In genomic region chr7:133963501-133963900, GRCm38 (mm10) we compare ENCODE assay signal across 24 mouse cellular contexts.
DNase-seq lines count a peak whose midpoint lies in the region; ATAC-seq lines count a peak whose summit lies in the region.
"Had no signal": no experiment of that assay in that cellular context is flagged by ENCODE, and none has a peak within 500 bp of the region (broad histone marks: within the 10 kb centered on the region; RNA-seq: fewer than 3 reads in every experiment).

No protein-coding gene starts in this region.

- 28% methylated on average over 8 of the region's 8 CpGs for WGBS in heart, embryonic 11.5 days (ENCODE audit: insufficient replicate concordance)
- WGBS in kidney, embryonic 16.5 days = 15% methylated on average over 8 of the region's 8 CpGs
- WGBS in lung, embryonic 16.5 days = 49% methylated on average over 8 of the region's 8 CpGs

- H3K4me3 ChIP-seq in heart, embryonic 11.5 days (ENCODE audit: low read depth, low read length) = no peak overlapping the region
- H3K4me3 ChIP-seq in kidney, embryonic 16.5 days (ENCODE audit: low read length) = no peak overlapping the region
- no peak overlapping the region for H3K4me3 ChIP-seq in lung, embryonic 16.5 days (ENCODE audit: low read length)
- H3K4me3 ChIP-seq: forebrain, embryonic 10.5 days; forebrain, embryonic 15.5 days; heart, embryonic 15.5 days; hindbrain, embryonic 15.5 days; limb, embryonic 12.5 days had no signal

- H3K4me1 ChIP-seq in heart, embryonic 11.5 days (ENCODE audit: control insufficient read depth, insufficient read depth, low read length) = peaks cover 14% of the 10 kb centered on the region
- H3K4me1 ChIP-seq in kidney, embryonic 16.5 days (ENCODE audit: insufficient read depth, low read length) = peaks cover 21% of the 10 kb centered on the region; the same call in 1 of the 2 replicates
- peaks cover 4% of the 10 kb centered on the region; the same call in 1 of the 2 replicates for H3K4me1 ChIP-seq in lung, embryonic 16.5 days (replicated peaks; ENCODE audit: control insufficient read depth, insufficient read depth, low read length)
- H3K4me1 ChIP-seq: forebrain, embryonic 15.5 days; limb, embryonic 12.5 days had no signal

- H3K9ac ChIP-seq in heart, embryonic 11.5 days (ENCODE audit: low read depth, low read length) = no peak overlapping the region
- no peak overlapping the region for H3K9ac ChIP-seq in kidney, embryonic 16.5 days (replicated peaks; ENCODE audit: low read length)
- no peak overlapping the region for H3K9ac ChIP-seq in lung, embryonic 16.5 days (ENCODE audit: low read length)
- H3K9ac ChIP-seq: forebrain, embryonic 15.5 days; heart, embryonic 15.5 days; hindbrain, embryonic 15.5 days; limb, embryonic 12.5 days had no signal

- no peaks in the 10 kb centered on the region for H3K36me3 ChIP-seq in heart, embryonic 11.5 days (ENCODE audit: control insufficient read depth, insufficient read depth, low read length)
- H3K36me3 ChIP-seq in kidney, embryonic 16.5 days (ENCODE audit: insufficient read depth, low read length) = no peaks in the 10 kb centered on the region
- peaks cover 12% of the 10 kb centered on the region for H3K36me3 ChIP-seq in lung, embryonic 16.5 days (ENCODE audit: control insufficient read depth, insufficient read depth, low read length)
- H3K36me3 ChIP-seq: forebrain, embryonic 10.5 days; forebrain, embryonic 15.5 days; heart, embryonic 15.5 days; hindbrain, embryonic 15.5 days; limb, embryonic 12.5 days had no signal

- 0 out of 2 replicates have a peak overlapping the region, but pooled peaks have one; percentile 29 for H3K27ac ChIP-seq in heart, embryonic 11.5 days (ENCODE audit: low read depth, low read length)
- peak overlapping the region; percentile 37; the same call in 1 of the 2 replicates for H3K27ac ChIP-seq in kidney, embryonic 16.5 days (ENCODE audit: low read length)
- H3K27ac ChIP-seq in lung, embryonic 16.5 days (ENCODE audit: low read length) = no peak overlapping the region
- H3K27ac ChIP-seq: forebrain, embryonic 10.5 days; forebrain, embryonic 15.5 days; heart, embryonic 15.5 days; hindbrain, embryonic 15.5 days; limb, embryonic 12.5 days had no signal

- no peaks in the 10 kb centered on the region for H3K27me3 ChIP-seq in heart, embryonic 11.5 days (ENCODE audit: control insufficient read depth, insufficient read depth, low read length)
- no peaks in the 10 kb centered on the region; the same call in 1 of the 2 replicates for H3K27me3 ChIP-seq in kidney, embryonic 16.5 days (ENCODE audit: insufficient read depth, low read length)
- H3K27me3 ChIP-seq in lung, embryonic 16.5 days (ENCODE audit: control insufficient read depth, insufficient read depth, low read depth, low read length) = no peaks in the 10 kb centered on the region
- H3K27me3 ChIP-seq: forebrain, embryonic 15.5 days; heart, embryonic 15.5 days; hindbrain, embryonic 15.5 days; limb, embryonic 12.5 days; Patski had no signal

- DNase-seq in heart, postnatal 4 days = no peak
- DNase-seq in kidney, adult 9 months = no peak
- no peak for DNase-seq in lung, postnatal 10 days
- DNase-seq in cerebellum, adult 9-11 months = no peak
- DNase-seq: adrenal gland, postnatal 14 days; cerebellum, adult 11 months; cerebellum, postnatal 10 days; gastrocnemius, postnatal 25 days; heart, adult 11 months; kidney, adult 11 months; midbrain, embryonic 14.5 days; thymus, postnatal 4 days had no signal

- no peak overlapping the region for H3K4me2 ChIP-seq in heart, embryonic 11.5 days
- 0 out of 2 replicates have a peak overlapping the region, but pooled peaks have one; percentile 10 for H3K4me2 ChIP-seq in kidney, embryonic 16.5 days (replicated peaks; ENCODE audit: low read depth, low read length)
- H3K4me2 ChIP-seq in lung, embryonic 16.5 days (ENCODE audit: low read depth, low read length) = no peak overlapping the region
- H3K4me2 ChIP-seq: forebrain, embryonic 15.5 days; heart, embryonic 15.5 days; hindbrain, embryonic 15.5 days; limb, embryonic 12.5 days; liver, embryonic 11.5 days had no signal

- H3K9me3 ChIP-seq in heart, embryonic 11.5 days (replicated peaks; ENCODE audit: control insufficient read depth, low read length) = no peaks in the 10 kb centered on the region
- H3K9me3 ChIP-seq in kidney, embryonic 16.5 days (ENCODE audit: low read length) = no peaks in the 10 kb centered on the region
- H3K9me3 ChIP-seq in lung, embryonic 16.5 days (ENCODE audit: control insufficient read depth, low read length) = no peaks in the 10 kb centered on the region
- H3K9me3 ChIP-seq: forebrain, embryonic 10.5 days; forebrain, embryonic 15.5 days; heart, embryonic 15.5 days; hindbrain, embryonic 15.5 days; limb, embryonic 12.5 days had no signal

- no peak for ATAC-seq in heart, embryonic 11.5 days (replicated peaks; ENCODE audit: insufficient number of reproducible peaks, low FRiP score, low TSS enrichment)
- ATAC-seq in kidney, embryonic 16.5 days (ENCODE audit: low FRiP score, low TSS enrichment) = peak; percentile 70
- 0 out of 2 replicates have a peak, but pooled peaks have one; percentile 23 for ATAC-seq in lung, embryonic 16.5 days (ENCODE audit: low read depth)
- ATAC-seq: forebrain, embryonic 15.5 days; inflammation-experienced regulatory T-cells, adult 6 months; lung, postnatal 0 days; Patski had no signal
